Mouse (Mus musculus): Measurements from ENCODE around the gene Rnf157.

DNA sequence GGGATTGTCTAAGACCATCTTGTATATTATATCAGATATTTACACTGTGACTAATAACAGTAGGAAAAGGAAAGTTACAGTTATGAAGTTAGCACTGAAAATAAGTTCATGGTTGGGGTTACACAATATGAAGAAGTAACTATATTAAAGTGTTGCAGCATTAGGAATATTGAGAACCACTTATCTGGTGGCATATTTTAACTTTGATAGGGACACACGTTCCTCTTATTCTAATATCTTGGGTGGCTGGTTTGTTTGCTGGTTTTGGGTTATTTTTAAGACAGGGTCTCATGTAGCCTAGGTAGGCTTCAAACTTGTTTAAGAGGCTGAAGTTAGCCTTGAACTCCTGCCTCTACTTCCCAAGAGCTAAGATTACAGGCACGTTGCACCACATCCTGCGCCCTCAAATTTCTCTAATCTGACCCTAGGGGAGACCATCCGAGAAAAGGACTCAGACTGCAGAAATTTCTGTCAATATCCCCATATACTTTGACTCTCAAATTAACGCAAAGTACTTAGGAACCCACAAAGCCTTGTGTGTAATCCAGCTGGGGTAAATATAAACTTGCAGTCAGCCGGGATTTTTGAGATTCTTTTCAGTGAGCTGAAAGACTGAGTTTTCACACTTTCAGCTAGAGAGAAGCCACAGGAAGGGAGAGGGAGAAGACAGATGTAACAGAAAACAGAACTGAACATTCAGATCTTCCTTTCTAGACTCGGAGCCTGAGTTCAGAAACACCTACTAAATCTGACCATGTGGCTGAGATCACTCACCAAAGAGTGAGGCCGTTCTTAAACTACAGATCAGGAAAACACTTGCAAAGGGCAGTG lies 15.1 kb downstream of the Rnf157 start:
- TF ChIP-seq CTCF (IDR thresholded peaks at IDR 0.05; ENCODE audit: insufficient read depth, low read depth, low read length) (no peak), POLR2A (IDR thresholded peaks at IDR 0.05; ENCODE audit: insufficient read depth, low read depth, low read length) (no peak)

All from olfactory bulb, adult 2 months (tissue).